Mouse (Mus musculus): Measurements from ENCODE around the gene Mrpl53.

DNA sequence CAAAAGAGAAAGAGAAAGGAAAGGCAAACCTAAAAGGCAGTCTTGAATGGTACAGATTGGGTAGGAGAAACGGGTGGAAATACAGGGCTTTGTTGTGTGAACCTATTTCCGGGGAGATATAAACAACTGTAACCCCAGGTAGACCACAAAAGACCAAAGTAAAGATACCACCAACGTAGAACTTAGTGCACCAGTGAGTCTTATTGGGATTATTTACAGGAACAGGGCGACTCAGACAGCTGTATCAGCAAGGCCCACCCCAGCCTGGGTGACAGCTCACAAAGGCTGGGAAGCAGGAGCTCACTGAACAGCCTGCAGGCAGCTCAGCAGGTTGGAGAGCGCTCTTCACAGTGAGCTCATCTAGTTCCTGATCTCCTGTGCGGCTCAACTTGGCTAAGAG, 12.9 kb upstream of the Mrpl53 start:
- TF ChIP-seq MAX (IDR thresholded peaks at IDR 0.05; ENCODE audit: low read length) = no peak
- TF ChIP-seq ELF1 (IDR thresholded peaks at IDR 0.05; ENCODE audit: low read depth, low read length) = no peak
- TF ChIP-seq USF1 (IDR thresholded peaks at IDR 0.05; ENCODE audit: low read depth, low read length) = no peak
- TF ChIP-seq POLR2AphosphoS2 (IDR thresholded peaks at IDR 0.05; ENCODE audit: low read depth, low read length) = no peak

Measured in CH12.LX (cell line).